Mouse (Mus musculus) heart, postnatal 0 days (tissue): ENCODE data around the gene Fgd3. TPM values are rescaled to one million over a fixed set of nuclear protein-coding genes. Genes with fewer than 3 reads are reported as not detected.

Source experiments
- ATAC-seq: fragments of 200-750 bp; cut with Nextera tagmentation; 2 replicates; pipeline ENCODE4 v1.8.0; 2017; ENCODE audit warnings: low read depth, moderate number of reproducible peaks, moderate library complexity; ENCODE audit not compliant: insufficient read depth
- DNase-seq: peaks from one replicate; pipeline ENCODE4 v3.0.0-alpha.2; 2016; ENCODE audit warnings: low spot score
- H3K27ac ChIP-seq: fragments of 300-500 bp; sonication (generic); 2 replicates; pipeline ENCODE4 v1.5.1; 2014; ENCODE audit warnings: low read depth, mild to moderate bottlenecking
- H3K27me3 ChIP-seq: fragments of 300-500 bp; sonication (generic); 2 replicates; pipeline ENCODE4 v1.6.1; 2014; ENCODE audit warnings: low read length, mixed read lengths; ENCODE audit not compliant: control insufficient read depth, insufficient read depth
- H3K36me3 ChIP-seq: fragments of 300-500 bp; sonication (generic); replicated peaks from 2 replicates; pipeline ENCODE4 v1.6.1; 2014; ENCODE audit warnings: low read length, mixed read lengths; ENCODE audit not compliant: control insufficient read depth, insufficient read depth
- H3K4me1 ChIP-seq: fragments of 300-500 bp; sonication (generic); 2 replicates; pipeline ENCODE4 v1.6.1; 2014; ENCODE audit warnings: antibody characterized with exemption; ENCODE audit not compliant: control insufficient read depth, insufficient read depth
- H3K4me2 ChIP-seq: fragments of 300-500 bp; sonication (generic); 2 replicates; pipeline ENCODE4 v1.6.1; 2014; ENCODE audit warnings: low read depth, mild to moderate bottlenecking, low read length, moderate library complexity
- H3K4me3 ChIP-seq: fragments of 300-500 bp; sonication (generic); 2 replicates; pipeline ENCODE4 v1.5.1; 2014; ENCODE audit warnings: low read depth, low read length
- H3K9ac ChIP-seq: fragments of 300-500 bp; sonication (generic); replicated peaks from 2 replicates; pipeline ENCODE4 v1.6.1; 2014; ENCODE audit warnings: low read depth, low read length, mixed read lengths
- H3K9me3 ChIP-seq: fragments of 300-500 bp; sonication (generic); replicated peaks from 2 replicates; pipeline ENCODE4 v1.6.1; 2016; ENCODE audit warnings: low read length; ENCODE audit not compliant: control insufficient read depth
- CTCF ChIP-seq: IDR thresholded peaks from 2 replicates; pipeline ENCODE4 v1.5.1; 2016; ENCODE audit warnings: antibody characterized with exemption, control low read depth, low read depth
- EP300 ChIP-seq: IDR thresholded peaks from 2 replicates; pipeline ENCODE4 v1.6.1; 2016; ENCODE audit warnings: antibody characterized with exemption, low read depth
- WGBS: fragments of 180-500 bp; shearing (Covaris S2); extraction: QIAGEN DNeasy Blood & Tissue Kit; methylation state at CpG from one replicate; pipeline ENCODE4 v1.1.7; 2014; 5-methylcytosine and 5-hydroxymethylcytosine counted together
- polyA plus RNA-seq: library from polyadenylated mRNA; unstranded; fragments of >200 nt; fragmentation: Nextera tagmentation; extraction: Ambion mirVana; gene quantifications from 2 replicates; pipeline ENCODE4 v1.2.1, GENCODE M21; 2015
- total RNA-seq: library from RNA; depleted of rRNA; stranded (reverse); fragments of >200 nt; gene quantifications from 2 replicates; pipeline ENCODE4 v1.2.3, GENCODE M21; 2014; ENCODE audit warnings: low replicate concordance

Gene Fgd3
- total and polyA plus RNA-seq, 2 experiments from 2014 or later: 0.05 to 1.6 TPM

GRCm38 (mm10) chr13:49234711-49235110 is 85.4 kb downstream of the Fgd3 start:
- TF ChIP-seq CTCF (no peak), EP300 (no peak)
- H3K36me3 ChIP-seq: no peaks in the 10 kb centered on the region

GRCm38 (mm10) chr13:49233792-49234572 is 86.1 kb downstream of the Fgd3 start:
- 0 out of 2 replicates have a peak, but pooled peaks cover 4% of the 10 kb centered on the region for H3K9me3 ChIP-seq
- no peak overlapping the region for H3K4me3 ChIP-seq
- H3K27me3 ChIP-seq: no peaks in the 10 kb centered on the region
- DNase-seq: no peak
- H3K4me2 ChIP-seq: no peak overlapping the region
- H3K27ac ChIP-seq: no peak overlapping the region
- no peak for TF ChIP-seq EP300
- TF ChIP-seq CTCF: no peak
- no peak overlapping the region for H3K9ac ChIP-seq
- ATAC-seq: no peak
- WGBS: 83% methylated on average over 8 of the region's 8 CpGs
- no peaks in the 10 kb centered on the region for H3K4me1 ChIP-seq
- no peaks in the 10 kb centered on the region for H3K36me3 ChIP-seq

More at GRCm38 (mm10) chr13:49234711-49235110, 85.4 kb downstream of the Fgd3 start:
- Histone ChIP-seq H3K4me1 (no peaks in the 10 kb centered on the region), H3K4me2 (no peak overlapping the region), H3K27me3 (no peaks in the 10 kb centered on the region), H3K9ac (no peak overlapping the region), H3K27ac (no peak overlapping the region), H3K9me3 (0 out of 2 replicates have a peak, but pooled peaks cover 4% of the 10 kb centered on the region), H3K4me3 (no peak overlapping the region)
- WGBS: 93% methylated on average over 4 of the region's 4 CpGs
- ATAC-seq (no peak), DNase-seq (no peak)

DNA sequence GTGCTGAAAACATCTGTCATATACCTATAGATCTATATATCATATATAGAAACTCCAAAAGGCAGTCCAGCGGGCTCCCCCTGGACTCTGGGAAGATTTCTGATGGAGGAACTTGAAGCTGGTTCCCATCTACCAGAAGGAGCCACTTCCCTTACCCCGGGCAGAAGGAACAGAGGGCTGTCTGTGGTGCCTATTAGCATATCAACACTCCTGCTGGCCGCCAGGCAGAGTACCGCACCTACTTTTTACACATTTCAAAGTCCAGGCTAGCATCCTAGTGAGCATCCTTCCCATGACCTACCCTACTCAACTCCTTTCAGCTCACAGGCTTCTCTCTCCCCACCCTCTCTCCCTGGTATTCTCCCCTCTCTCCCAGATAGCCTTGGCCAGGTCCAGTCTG is 94.5 kb downstream of the Fgd3 start:
- no peak overlapping the region for H3K9ac ChIP-seq
- H3K4me1 ChIP-seq: no peaks in the 10 kb centered on the region
- ATAC-seq (no peak), DNase-seq (no peak)
- H3K9me3 ChIP-seq: peaks cover 4% of the 10 kb centered on the region; the same call in 1 of the 2 replicates
- no peaks in the 10 kb centered on the region for H3K36me3 ChIP-seq
- no peak overlapping the region for H3K4me2 ChIP-seq
- no peaks in the 10 kb centered on the region for H3K27me3 ChIP-seq
- H3K27ac ChIP-seq: no peak overlapping the region
- 31% methylated on average over 4 of the region's 4 CpGs for WGBS
- H3K4me3 ChIP-seq: no peak overlapping the region
- TF ChIP-seq CTCF (no peak), EP300 (no peak)

GRCm38 (mm10) chr13:49225159-49225558 is 95.0 kb downstream of the Fgd3 start:
- no peak for ATAC-seq
- no peak for DNase-seq
- H3K27ac ChIP-seq: no peak overlapping the region
- H3K4me3 ChIP-seq: no peak overlapping the region
- no peaks in the 10 kb centered on the region for H3K36me3 ChIP-seq
- H3K4me1 ChIP-seq: no peaks in the 10 kb centered on the region
- no peak overlapping the region for H3K4me2 ChIP-seq
- H3K9ac ChIP-seq: no peak overlapping the region
- H3K27me3 ChIP-seq: no peaks in the 10 kb centered on the region
- 62% methylated on average over 3 of the region's 3 CpGs for WGBS
- no peak for TF ChIP-seq CTCF
- TF ChIP-seq EP300: no peak
- H3K9me3 ChIP-seq: peaks cover 4% of the 10 kb centered on the region; the same call in 1 of the 2 replicates

DNA sequence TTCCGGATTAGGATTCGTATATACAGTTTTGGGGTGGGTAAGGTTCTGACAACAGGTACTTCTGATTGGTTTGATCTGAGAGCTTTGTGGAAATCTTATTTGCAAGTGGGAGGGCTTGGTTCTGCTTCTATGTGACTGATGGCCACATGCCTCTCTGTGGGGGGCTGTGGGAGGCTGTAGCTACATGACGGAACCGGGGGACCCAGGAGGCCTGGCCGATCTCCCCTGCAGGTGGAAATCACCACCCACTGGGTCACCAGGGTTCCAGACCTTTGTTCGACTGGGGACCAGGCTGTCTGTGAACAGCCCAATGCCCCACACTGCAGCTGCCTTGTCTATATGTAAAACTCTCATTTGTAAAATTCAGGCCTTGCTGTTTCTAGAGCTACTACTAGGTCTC is 95.4 kb downstream of the Fgd3 start:
- Histone ChIP-seq H3K9me3 (peaks cover 4% of the 10 kb centered on the region; the same call in 1 of the 2 replicates), H3K4me3 (no peak overlapping the region), H3K4me1 (no peaks in the 10 kb centered on the region), H3K27ac (no peak overlapping the region), H3K9ac (no peak overlapping the region), H3K36me3 (no peaks in the 10 kb centered on the region), H3K4me2 (no peak overlapping the region), H3K27me3 (no peaks in the 10 kb centered on the region)
- no peak for DNase-seq
- TF ChIP-seq EP300 (no peak), CTCF (no peak)
- WGBS: 35% methylated on average over 6 of the region's 6 CpGs
- ATAC-seq: no peak
